Mouse (Mus musculus) kidney, adult 2 months (tissue): ENCODE measurements around the gene Tmbim4.

Experiments used
- CTCF ChIP-seq: fragments of 200-500 bp; conservative IDR thresholded peaks from 2 replicates; pipeline ENCODE4 v1.5.1; 2011; ENCODE audit warnings: low read depth, mild to moderate bottlenecking, control low read depth, low read length, moderate library complexity, mixed read lengths; ENCODE audit not compliant: insufficient read depth, insufficient read length
- POLR2A ChIP-seq: fragments of 200-500 bp; IDR thresholded peaks from one replicate; pipeline ENCODE4 v1.6.1; 2011; ENCODE audit warnings: low read depth, low read length, control low read depth

DNA sequence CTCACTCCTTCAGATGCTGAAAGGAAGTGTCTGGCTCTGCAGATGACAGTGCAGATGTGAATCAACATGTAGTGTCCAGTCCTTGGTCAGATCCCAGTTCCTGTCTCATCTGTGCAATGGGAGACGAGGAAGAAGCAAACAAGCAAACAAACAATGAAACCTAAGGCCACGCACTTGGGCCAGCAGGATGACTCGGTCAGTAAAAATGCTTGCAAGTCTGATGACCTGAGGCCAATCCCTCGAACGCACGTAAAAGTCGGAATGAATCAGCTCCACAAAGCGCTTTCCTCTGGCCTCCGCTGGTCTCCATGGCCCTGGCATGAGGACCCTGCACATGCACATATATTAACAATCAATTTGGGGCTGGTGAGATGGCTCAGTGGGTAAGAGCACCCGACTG is 17.6 kb downstream of the Tmbim4 start:
- no peak for TF ChIP-seq POLR2A
- TF ChIP-seq CTCF = no peak
